Comparison of ENCODE assay signal across 16 mouse cellular contexts in the genomic region with DNA sequence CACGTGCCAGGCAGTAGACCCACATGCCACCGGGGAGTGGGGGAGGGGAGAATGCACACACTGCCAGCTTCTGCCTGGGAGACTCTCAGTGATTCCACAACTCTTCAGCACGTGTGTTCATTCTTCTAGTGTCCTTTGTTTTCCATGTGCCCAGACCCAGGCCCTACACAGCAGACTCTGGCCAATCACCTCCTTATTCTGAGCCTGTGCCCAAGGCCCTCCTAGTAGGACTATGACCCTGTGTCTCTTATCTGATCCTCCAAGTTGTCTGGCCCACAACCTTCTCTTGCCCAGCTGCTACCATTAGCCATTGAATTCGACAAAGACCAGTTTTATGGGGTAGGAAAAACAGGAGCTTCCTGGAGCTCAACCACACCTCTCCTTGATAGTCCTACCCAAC.
"Had no signal": no experiment of that assay in that cellular context is flagged by ENCODE, and none has a peak within 500 bp of the region (broad histone marks: within the 10 kb centered on the region; RNA-seq: fewer than 3 reads in every experiment).

No protein-coding gene starts in this region.

- H3K36me3 ChIP-seq: neural tube, embryonic 15.5 days; stomach, embryonic 15.5 days had no signal

- H3K27ac ChIP-seq: neural tube, embryonic 13.5 days; neural tube, embryonic 15.5 days; stomach, embryonic 15.5 days; stomach, postnatal 0 days had no signal

- H3K4me1 ChIP-seq: neural tube, embryonic 15.5 days; stomach, embryonic 15.5 days had no signal

- H3K9me3 ChIP-seq: neural tube, embryonic 13.5 days; neural tube, embryonic 15.5 days; stomach, embryonic 15.5 days had no signal

- DNase-seq: retina, postnatal 1 day; right cerebral cortex, adult 18-20 months; right cerebral cortex, postnatal 14 days; right cerebral cortex, postnatal 25 days; right cerebral cortex, postnatal 4 days; spleen, adult 18-20 months; thymus, adult 18-20 months; thymus, adult 2 months; thymus, postnatal 14 days; thymus, postnatal 25 days; thymus, postnatal 36 days; thymus, postnatal 4 days had no signal

- H3K4me3 ChIP-seq: neural tube, embryonic 13.5 days; neural tube, embryonic 15.5 days; stomach, embryonic 15.5 days had no signal

- H3K27me3 ChIP-seq: neural tube, embryonic 13.5 days; neural tube, embryonic 15.5 days; stomach, embryonic 15.5 days had no signal

- H3K9ac ChIP-seq: neural tube, embryonic 13.5 days; neural tube, embryonic 15.5 days; stomach, embryonic 15.5 days had no signal

- H3K4me2 ChIP-seq: neural tube, embryonic 13.5 days; neural tube, embryonic 15.5 days; stomach, embryonic 15.5 days had no signal
